Mouse (Mus musculus) retina, postnatal 1 day (tissue): ENCODE data around the gene Prkab2.

Source experiments
- DNase-seq: peaks from one replicate; pipeline ENCODE4 v3.0.0-alpha.2; 2012

Gene Prkab2

GRCm38 (mm10) chr3:97651604-97652003 lies 6.4 kb upstream of the Prkab2 start:
- DNase-seq: no peak

GRCm38 (mm10) chr3:97653781-97654180 lies 4.2 kb upstream of the Prkab2 start:
- DNase-seq: no peak

DNA sequence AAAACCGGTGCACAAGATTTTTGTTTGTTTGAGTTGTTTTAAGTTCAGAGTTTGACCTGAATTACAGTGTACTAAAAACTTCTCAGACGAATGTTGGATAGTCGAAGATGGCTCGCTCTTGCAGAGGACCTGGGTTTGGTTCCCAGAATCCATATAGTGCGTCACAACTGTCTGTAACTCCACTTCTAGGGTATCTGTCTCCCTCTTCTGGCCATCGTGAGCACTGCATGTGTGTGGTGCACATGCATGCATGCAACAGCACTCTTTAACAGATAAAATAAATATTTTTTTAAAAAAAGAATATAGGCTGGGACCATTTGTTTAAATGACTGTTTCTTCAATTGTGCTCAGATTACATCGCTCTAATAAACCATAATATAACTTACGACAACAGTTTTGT lies 3.1 kb upstream of the Prkab2 start:
- DNase-seq: peak; percentile 24

- no peak for DNase-seq
These were observed 617 bp downstream of the Prkab2 start for GRCm38 (mm10) chr3:97658426-97659193.

GRCm38 (mm10) chr3:97659746-97660145 lies 1.8 kb downstream of the Prkab2 start:
- no peak for DNase-seq

- no peak for DNase-seq
These were observed 3.2 kb downstream of the Prkab2 start for GRCm38 (mm10) chr3:97661206-97661605.

DNA sequence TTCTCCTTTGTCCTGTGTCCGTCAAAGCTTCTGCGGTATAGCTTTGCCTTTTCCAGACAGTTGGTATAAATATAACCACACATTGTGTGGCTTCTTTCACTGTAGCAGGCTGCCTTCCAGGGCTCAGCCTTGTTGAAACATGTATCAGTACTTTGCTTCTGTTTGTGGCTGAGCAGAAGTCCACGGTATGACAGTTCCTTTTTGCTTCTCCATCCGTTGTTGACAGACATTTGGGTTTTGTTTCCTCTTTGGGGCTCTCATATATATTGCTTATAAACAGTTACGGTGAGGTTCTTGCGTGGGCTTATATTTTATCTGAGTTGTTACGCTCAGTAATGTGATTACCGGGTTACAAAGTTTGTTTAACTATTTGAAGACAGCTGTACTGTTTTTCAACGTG lies 7.5 kb downstream of the Prkab2 start:
- DNase-seq: no peak

- DNase-seq: no peak
These were observed 8.2 kb downstream of the Prkab2 start for GRCm38 (mm10) chr3:97666154-97666553.

DNA sequence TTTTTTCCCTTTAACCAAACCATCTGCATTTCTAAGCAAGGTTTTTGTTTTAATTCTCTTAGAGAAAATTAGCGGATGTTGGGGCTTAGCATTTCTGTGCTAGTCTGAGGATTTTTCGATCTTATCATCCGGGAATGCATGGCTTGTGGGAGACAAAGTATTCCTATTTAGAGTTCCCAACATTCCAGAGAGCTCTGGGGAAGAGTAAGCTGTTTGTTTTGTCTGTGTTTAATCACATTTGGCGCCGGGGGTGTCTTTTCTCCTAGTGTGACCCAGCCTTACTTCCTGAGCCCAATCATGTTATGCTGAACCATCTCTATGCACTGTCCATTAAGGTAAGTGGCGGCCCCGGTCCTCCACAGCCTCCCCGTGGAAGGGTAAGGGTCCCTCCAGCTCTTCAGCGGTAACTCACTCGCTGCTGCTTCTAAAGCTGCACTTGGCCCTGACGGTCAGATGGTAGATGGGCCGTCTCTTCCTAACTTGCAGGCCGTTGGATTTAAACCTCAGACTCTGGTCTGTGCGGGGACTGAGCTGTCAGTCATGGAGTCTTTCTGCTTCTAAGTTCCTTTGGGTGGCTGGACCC lies 9.2 kb downstream of the Prkab2 start:
- no peak for DNase-seq

DNA sequence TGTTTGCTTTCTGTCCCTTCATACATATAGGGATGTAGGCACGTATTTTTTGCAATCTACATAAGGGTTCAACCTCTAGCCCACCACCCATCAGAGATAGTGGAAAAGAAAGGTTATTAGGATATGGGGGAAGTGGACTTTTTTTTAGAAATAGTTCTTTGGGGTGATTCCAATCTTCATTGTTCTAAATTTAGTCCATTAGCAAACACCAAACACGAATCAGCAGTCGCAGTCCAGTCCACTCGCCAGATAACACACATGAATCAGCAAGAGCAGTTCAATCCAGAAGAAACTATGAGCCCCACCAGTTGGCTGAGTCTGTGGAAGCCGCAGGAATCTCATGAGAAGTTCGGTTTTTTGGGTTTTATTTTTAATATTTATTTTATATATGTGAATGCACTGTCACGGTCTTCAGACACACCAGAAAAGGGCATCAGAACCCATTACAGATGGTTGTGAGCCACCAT lies 16.7 kb downstream of the Prkab2 start, which contains the start of gene Gm17651:
Gene Gm17651 (minus strand): TSS at position 51 of the 467 bp plus-strand sequence.
- DNase-seq: no peak

- DNase-seq: no peak
These were observed 18.1 kb downstream of the Prkab2 start for GRCm38 (mm10) chr3:97676126-97676525.

- DNase-seq: no peak
These were observed 20.4 kb downstream of the Prkab2 start for GRCm38 (mm10) chr3:97678416-97678815.

DNA sequence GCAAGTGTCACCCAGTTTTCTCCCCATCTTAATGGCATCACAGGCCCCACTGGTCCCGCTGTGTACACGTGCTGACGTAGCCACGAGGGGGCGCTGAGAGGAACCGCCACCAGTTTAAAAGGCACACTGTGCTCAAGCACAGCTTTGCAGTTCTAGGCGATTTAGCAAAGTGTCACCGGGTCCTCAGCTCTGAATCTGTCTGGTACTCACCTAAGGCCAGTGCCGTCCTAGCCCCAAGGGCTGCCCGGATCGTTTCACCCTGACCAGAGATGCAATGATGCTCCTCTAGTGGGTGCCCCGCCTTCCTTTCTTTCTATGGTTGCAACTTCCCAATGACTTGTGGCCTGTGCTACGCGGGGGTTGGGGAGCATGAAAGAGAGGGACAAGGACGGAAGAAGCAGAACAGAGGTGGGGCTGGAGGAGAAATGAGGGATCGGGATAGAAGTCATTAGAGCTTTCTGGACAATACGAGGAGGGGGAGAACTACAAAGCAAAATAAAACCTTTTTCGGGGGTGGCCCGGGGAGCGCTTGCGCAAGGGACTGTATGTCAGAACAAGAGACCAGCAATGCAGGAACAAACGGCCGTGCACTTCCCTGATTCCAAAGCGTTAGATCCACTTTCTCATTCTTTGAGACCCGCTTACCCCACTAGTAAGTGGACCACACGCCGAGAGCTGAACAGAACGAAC lies 22.8 kb downstream of the Prkab2 start:
- DNase-seq: peak; percentile 81

DNA sequence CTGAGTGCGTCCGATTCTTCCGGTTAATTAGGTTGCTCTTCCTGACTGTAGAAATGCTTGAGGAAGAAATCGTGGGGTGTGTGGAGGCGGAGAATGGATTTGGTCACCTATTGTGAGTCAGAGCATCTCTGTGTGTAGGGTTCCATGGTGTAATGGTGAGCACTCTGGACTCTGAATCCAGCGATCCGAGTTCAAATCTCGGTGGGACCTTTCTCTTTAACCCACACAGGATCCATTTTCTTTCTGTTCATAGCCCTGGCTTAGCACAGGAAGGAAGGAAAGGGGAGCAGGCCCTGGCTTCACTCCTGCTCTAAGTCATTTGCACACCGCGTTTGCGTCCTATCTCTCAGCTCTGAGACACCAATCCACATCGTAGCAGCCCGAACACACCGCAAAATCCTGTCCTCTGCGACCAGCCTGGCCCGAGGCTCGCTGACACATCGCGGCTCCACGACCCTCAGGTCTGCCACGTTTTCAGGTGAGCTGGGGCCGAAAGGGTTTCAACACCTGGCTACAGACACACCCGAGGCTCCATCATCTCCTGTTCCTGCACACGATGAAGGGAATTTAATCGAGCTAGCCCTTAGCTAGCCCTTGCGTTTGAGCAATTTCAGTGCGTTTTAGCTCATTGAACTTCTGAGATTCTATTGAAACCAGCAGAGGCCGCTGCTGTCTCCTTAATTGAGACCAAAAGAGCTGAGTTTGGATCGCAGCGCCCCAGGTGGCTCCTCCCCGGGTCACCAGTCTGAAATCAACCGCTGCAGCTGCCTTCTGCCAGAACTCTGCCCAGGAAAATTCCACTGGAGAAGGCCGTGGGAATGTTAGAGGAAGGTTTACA lies 23.5 kb downstream of the Prkab2 start:
- DNase-seq: peak; percentile 84

DNA sequence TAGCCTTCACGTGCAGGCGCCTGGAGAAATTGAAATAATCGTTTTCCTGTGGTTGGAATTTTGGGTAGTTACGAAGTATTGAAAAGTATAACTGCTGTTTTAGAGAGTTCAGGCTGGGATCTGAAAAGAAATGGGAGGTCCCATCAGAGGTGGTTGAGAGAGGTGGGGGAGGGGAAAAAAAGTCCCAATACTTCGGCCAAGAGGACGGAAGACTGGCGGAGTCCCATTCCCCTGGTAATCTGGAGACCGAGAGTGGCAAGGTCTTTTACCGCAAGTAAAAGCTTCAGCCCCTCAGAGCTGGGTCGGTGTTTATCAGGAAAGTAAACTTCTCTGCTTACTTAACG lies 24.1 kb downstream of the Prkab2 start:
- DNase-seq: no peak

GRCm38 (mm10) chr3:97682576-97682975 lies 24.6 kb downstream of the Prkab2 start:
- no peak for DNase-seq

DNA sequence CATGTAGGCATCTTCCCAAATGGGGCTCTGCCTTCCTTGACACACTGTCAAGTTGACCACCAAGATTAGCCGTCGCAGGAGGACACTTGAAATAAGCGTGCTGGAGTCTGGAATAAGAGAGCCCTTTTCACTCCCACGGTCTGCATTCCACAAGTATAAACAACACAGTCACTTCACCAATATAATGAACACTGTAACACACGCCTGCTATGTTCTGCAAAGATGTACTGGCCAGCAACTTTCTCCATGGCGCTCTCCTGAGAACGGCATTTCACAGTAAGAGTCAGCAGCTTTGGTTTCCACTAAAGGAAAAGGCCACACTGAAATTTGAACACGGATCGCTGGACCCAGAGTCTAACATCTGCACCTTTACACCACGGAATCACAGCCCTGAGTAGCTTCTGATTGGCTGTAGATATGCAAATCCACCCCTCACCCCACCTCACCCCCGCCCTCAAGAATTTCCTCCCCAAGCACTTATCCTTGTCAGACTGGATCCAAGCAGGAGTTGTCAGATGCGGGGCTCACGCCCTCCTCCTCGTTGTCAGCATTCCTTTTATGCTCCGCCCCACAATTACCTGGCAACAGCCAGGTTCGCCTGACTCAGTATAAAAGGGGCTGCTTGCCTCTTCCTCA lies 25.7 kb downstream of the Prkab2 start:
- DNase-seq: peak; percentile 56

DNA sequence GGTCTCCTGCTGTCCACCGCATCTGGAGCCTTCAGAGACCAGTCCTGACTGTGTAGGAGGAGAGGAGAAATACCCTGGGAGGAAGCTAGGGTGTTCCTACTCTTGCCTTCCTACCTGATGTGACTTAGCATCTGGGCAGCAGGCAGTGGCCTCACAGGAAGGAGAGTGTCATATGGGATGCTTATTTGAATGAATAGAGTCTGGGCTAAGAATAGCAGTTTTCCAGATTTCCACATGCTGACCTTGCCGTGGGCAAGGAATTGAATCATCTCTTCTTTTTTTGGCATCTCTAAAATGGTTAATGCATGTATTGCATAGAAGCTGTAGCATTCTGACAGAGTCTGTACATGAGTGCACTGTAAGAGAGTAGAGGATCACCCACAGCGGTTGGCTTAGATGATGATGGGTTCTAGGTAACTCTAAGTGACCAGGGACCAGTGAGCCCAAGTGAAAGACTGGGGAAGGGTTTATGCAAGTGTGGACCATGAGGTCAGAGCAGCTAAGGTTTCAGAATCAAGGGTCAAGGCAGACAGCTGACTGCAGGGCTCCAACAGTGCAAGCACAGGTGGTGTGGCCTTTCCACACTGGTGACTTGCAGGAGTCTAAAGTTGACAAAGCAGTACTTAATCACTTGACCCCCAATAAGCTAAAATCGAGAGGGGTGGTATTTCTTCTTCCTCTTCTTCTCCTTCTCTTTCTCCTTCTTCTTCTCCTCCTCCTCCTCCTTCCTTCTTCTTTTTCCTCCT lies 28.6 kb downstream of the Prkab2 start:
- DNase-seq: no peak

DNA sequence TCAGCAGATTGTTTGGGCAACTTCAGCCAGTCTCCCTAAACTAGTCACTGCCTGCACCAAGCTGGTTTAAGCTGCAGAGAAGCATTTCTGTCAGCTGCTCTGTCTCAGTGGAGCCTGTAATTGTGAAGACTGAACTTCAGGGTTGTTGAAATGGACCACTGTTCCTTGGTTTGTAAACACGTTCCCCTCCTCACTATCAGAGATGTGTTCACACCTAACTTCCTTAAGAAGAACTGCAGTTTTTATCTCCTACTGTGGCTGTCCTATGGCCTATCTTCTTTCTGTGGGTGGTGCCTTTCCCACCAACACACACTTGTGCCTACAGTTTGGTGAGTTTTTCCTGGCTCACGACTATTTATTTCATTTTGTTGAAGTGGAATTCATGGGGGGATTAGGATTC lies 31.3 kb downstream of the Prkab2 start:
- no peak for DNase-seq

DNA sequence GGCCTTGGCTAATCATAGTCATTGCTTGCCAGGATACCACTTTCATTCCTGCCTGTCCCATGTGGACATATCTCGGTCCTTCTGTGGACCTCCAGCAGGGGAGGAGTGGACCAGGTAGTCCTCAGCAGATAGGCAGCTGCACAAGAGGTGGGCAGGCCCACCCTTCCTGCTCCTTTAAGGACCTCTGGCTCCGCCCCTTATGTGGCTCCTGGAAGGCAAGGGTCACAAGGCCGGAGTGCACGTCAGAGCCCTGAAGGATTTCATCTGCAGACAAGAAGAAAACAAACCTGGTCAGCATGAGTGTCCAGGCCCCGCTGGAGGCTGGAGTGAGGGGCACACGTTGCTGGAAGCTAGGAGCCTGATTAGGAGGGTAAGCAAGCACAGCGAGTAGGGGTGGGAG lies 32.6 kb downstream of the Prkab2 start:
- DNase-seq: peak; percentile 19

- peak; percentile 55 for DNase-seq
These were observed 33.5 kb downstream of the Prkab2 start for GRCm38 (mm10) chr3:97691443-97692017.
